Mouse (Mus musculus): ENCODE measurements around the gene Nelfcd. TPM values are rescaled to one million over a fixed set of nuclear protein-coding genes. Genes with fewer than 3 reads are reported as not detected.

The Nelfcd gene
- polyA plus RNA-seq (2015; fragmentation: Nextera tagmentation; extraction: Ambion mirVana), result 94.3 and 107 TPM in 2 replicates

GRCm38 (mm10) chr2:174415731-174416310, at the start of gene Nelfcd:
Nelfcd (plus strand) TSS chr2:174415804.
- peak within 1 kb of the TSS; percentile 80 for H3K9ac ChIP-seq
- H3K4me2 ChIP-seq, result peak within 1 kb of the TSS; percentile 86
- H3K27me3 ChIP-seq, result no peaks in the 10 kb centered on the region
- H3K4me1 ChIP-seq, result peaks cover 12% of the 10 kb centered on the region
- WGBS, result under 1% methylated on average over 40 of the region's 40 CpGs
- ATAC-seq (ENCODE audit: insufficient number of reproducible peaks, low FRiP score, low TSS enrichment, low read depth), result peak; percentile 85
- H3K36me3 ChIP-seq, result peaks cover 10% of the 10 kb centered on the region
- H3K4me3 ChIP-seq, result peak within 1 kb of the TSS; percentile 81
- no peak within 1 kb of the TSS for H3K27ac ChIP-seq
- no peaks in the 10 kb centered on the region for H3K9me3 ChIP-seq

- H3K27ac ChIP-seq, result no peak overlapping the region
- 76% methylated on average over 10 of the region's 10 CpGs for WGBS
Observed at GRCm38 (mm10) chr2:174366571-174366970, 49.0 kb upstream of the Nelfcd start.

GRCm38 (mm10) chr2:174381021-174381420, 34.6 kb upstream of the Nelfcd start:
- no peak overlapping the region for H3K4me2 ChIP-seq
- no peaks in the 10 kb centered on the region for H3K27me3 ChIP-seq
- no peaks in the 10 kb centered on the region for H3K36me3 ChIP-seq
- no peak overlapping the region for H3K27ac ChIP-seq
- H3K4me3 ChIP-seq, result no peak overlapping the region
- H3K4me1 ChIP-seq, result no peaks in the 10 kb centered on the region
- no peak for ATAC-seq (ENCODE audit: insufficient number of reproducible peaks, low FRiP score, low TSS enrichment, low read depth)
- WGBS, result 73% methylated on average over 9 of the region's 9 CpGs
- H3K9me3 ChIP-seq, result no peaks in the 10 kb centered on the region
- no peak overlapping the region for H3K9ac ChIP-seq

More at GRCm38 (mm10) chr2:174366571-174366970, 49.0 kb upstream of the Nelfcd start:
- Histone ChIP-seq H3K4me2 (no peak overlapping the region), H3K36me3 (no peaks in the 10 kb centered on the region), H3K4me1 (no peaks in the 10 kb centered on the region), H3K9me3 (no peaks in the 10 kb centered on the region), H3K27me3 (no peaks in the 10 kb centered on the region), H3K4me3 (no peak overlapping the region), H3K9ac (no peak overlapping the region)
- ATAC-seq (ENCODE audit: insufficient number of reproducible peaks, low FRiP score, low TSS enrichment, low read depth), result no peak

GRCm38 (mm10) chr2:174391936-174392335, 23.7 kb upstream of the Nelfcd start:
- Histone ChIP-seq H3K36me3 (no peaks in the 10 kb centered on the region), H3K9ac (no peak overlapping the region), H3K4me2 (no peak overlapping the region), H3K27me3 (no peaks in the 10 kb centered on the region), H3K27ac (no peak overlapping the region), H3K9me3 (no peaks in the 10 kb centered on the region), H3K4me1 (no peaks in the 10 kb centered on the region), H3K4me3 (no peak overlapping the region)
- no peak for ATAC-seq (ENCODE audit: insufficient number of reproducible peaks, low FRiP score, low TSS enrichment, low read depth)
- WGBS, result 88% methylated on average over 3 of the region's 3 CpGs

GRCm38 (mm10) chr2:174392554-174392953, 23.1 kb upstream of the Nelfcd start:
- Histone ChIP-seq H3K4me2 (no peak overlapping the region), H3K36me3 (no peaks in the 10 kb centered on the region), H3K9ac (no peak overlapping the region), H3K4me3 (no peak overlapping the region), H3K4me1 (no peaks in the 10 kb centered on the region), H3K27ac (no peak overlapping the region), H3K27me3 (no peaks in the 10 kb centered on the region), H3K9me3 (no peaks in the 10 kb centered on the region)
- ATAC-seq (ENCODE audit: insufficient number of reproducible peaks, low FRiP score, low TSS enrichment, low read depth), result no peak
- WGBS, result 60% methylated on average over 9 of the region's 9 CpGs

DNA sequence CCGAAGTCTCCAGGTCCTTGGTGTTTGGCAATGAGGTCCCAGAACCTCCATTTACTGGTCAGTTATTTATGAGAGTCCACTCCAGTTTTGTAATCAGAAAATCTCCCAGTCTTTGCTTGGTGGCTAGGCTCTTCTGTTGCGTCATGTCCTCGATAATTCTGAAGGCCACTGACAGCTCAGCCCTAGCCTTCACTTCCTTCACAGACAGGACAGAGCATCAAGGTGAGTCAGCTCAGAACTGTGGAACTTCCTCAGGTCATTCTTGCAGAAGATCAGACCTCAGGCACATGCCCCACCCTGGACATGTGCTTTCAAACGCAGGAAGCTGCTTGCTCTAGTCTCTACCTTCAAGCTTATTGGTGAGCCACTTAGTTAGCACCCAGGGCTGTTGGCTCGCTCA, 22.2 kb upstream of the Nelfcd start:
- 73% methylated on average over 5 of the region's 5 CpGs for WGBS
- no peak overlapping the region for H3K4me3 ChIP-seq
- no peaks in the 10 kb centered on the region for H3K27me3 ChIP-seq
- no peak for ATAC-seq (ENCODE audit: insufficient number of reproducible peaks, low FRiP score, low TSS enrichment, low read depth)
- H3K9ac ChIP-seq, result no peak overlapping the region
- H3K4me2 ChIP-seq, result no peak overlapping the region
- H3K36me3 ChIP-seq, result no peaks in the 10 kb centered on the region
- H3K9me3 ChIP-seq, result no peaks in the 10 kb centered on the region
- no peaks in the 10 kb centered on the region for H3K4me1 ChIP-seq
- no peak overlapping the region for H3K27ac ChIP-seq

GRCm38 (mm10) chr2:174396643-174397042, 19.0 kb upstream of the Nelfcd start:
- Histone ChIP-seq H3K4me3 (no peak overlapping the region), H3K9me3 (no peaks in the 10 kb centered on the region), H3K4me1 (no peaks in the 10 kb centered on the region), H3K27me3 (no peaks in the 10 kb centered on the region), H3K36me3 (no peaks in the 10 kb centered on the region), H3K9ac (no peak overlapping the region), H3K27ac (no peak overlapping the region), H3K4me2 (no peak overlapping the region)
- WGBS, result 65% methylated on average over 10 of the region's 10 CpGs
- no peak for ATAC-seq (ENCODE audit: insufficient number of reproducible peaks, low FRiP score, low TSS enrichment, low read depth)

DNA sequence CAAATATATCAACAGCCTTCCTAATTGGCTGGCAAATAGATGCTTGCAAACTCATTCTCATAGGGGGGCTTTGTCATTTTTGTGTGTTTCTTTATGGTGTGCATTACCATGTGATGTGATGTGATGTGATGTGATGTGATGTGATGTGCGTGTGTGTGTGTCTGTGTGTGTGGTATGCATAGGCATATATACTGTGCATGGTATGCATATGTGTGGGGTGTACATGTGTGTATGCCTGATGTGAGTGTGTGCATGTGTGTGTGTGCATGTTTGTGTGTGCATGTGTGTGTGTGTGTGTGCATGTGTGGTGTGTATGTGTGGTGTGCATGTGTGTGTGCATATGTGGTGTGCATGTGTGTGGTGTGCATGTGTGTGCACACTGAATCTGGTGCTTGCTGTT, 18.5 kb upstream of the Nelfcd start:
- Histone ChIP-seq H3K9me3 (no peaks in the 10 kb centered on the region), H3K4me1 (no peaks in the 10 kb centered on the region), H3K27ac (no peak overlapping the region), H3K36me3 (no peaks in the 10 kb centered on the region), H3K4me2 (no peak overlapping the region), H3K27me3 (no peaks in the 10 kb centered on the region), H3K9ac (no peak overlapping the region), H3K4me3 (no peak overlapping the region)
- peak; percentile 22; the same call in 1 of the 2 replicates for ATAC-seq (ENCODE audit: insufficient number of reproducible peaks, low FRiP score, low TSS enrichment, low read depth)
- WGBS, result 81% methylated on average over 1 of the region's 1 CpGs

GRCm38 (mm10) chr2:174397881-174398280, 17.7 kb upstream of the Nelfcd start:
- 86% methylated on average over 6 of the region's 6 CpGs for WGBS
- no peak overlapping the region for H3K4me2 ChIP-seq
- H3K4me3 ChIP-seq, result no peak overlapping the region
- no peak overlapping the region for H3K27ac ChIP-seq
- no peaks in the 10 kb centered on the region for H3K4me1 ChIP-seq
- no peaks in the 10 kb centered on the region for H3K9me3 ChIP-seq
- no peak overlapping the region for H3K9ac ChIP-seq
- ATAC-seq (ENCODE audit: insufficient number of reproducible peaks, low FRiP score, low TSS enrichment, low read depth), result no peak
- no peaks in the 10 kb centered on the region for H3K36me3 ChIP-seq
- H3K27me3 ChIP-seq, result no peaks in the 10 kb centered on the region

DNA sequence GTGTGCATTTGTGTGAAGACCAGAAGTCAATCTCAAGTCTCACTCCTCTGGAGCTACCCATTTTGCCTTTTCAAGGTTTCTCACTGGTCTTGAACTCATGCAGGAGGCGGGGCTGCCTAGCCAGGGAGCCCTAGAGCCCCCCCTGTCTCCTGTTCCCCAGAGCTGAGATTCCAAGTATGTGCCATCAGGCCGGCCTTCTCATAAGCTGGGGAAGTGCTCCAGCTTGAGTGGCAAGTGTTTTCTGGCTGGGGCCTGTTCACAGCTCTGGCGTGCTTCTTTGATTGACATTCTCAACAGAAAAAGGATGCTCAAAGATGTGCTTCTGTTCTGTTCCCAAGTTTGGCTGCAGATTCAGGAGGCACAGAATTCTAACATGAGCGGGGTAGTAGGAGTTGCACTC, 15.2 kb upstream of the Nelfcd start:
- ATAC-seq (ENCODE audit: insufficient number of reproducible peaks, low FRiP score, low TSS enrichment, low read depth), result no peak
- no peak overlapping the region for H3K4me2 ChIP-seq
- H3K4me3 ChIP-seq, result no peak overlapping the region
- H3K9me3 ChIP-seq, result no peaks in the 10 kb centered on the region
- no peak overlapping the region for H3K27ac ChIP-seq
- WGBS, result 77% methylated on average over 4 of the region's 4 CpGs
- no peaks in the 10 kb centered on the region for H3K4me1 ChIP-seq
- H3K27me3 ChIP-seq, result no peaks in the 10 kb centered on the region
- H3K9ac ChIP-seq, result no peak overlapping the region
- H3K36me3 ChIP-seq, result no peaks in the 10 kb centered on the region

DNA sequence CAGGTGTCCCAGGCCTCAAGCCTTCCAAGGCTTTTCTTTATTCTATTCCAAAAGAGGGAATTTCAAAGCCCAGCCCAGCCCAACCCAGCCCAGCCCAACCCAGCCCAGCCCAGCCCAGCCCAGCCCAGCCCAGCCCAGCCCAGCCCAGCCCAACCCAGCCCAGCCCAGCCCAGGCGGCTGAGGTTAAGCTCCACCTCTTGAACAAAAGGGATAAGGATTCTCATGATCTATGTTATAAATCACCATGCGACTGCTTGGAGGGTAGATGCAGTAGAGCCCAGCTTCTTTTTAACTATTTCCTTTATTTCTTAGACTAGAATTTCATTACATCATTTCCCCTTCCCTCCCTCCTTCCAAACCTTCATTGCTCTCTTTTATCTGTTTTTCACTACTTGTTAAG, 5.4 kb upstream of the Nelfcd start:
- ATAC-seq (ENCODE audit: insufficient number of reproducible peaks, low FRiP score, low TSS enrichment, low read depth), result no peak
- Histone ChIP-seq H3K27ac (no peak overlapping the region), H3K9ac (no peak overlapping the region), H3K4me2 (no peak overlapping the region), H3K36me3 (no peaks in the 10 kb centered on the region), H3K9me3 (no peaks in the 10 kb centered on the region), H3K4me3 (no peak overlapping the region), H3K4me1 (no peaks in the 10 kb centered on the region), H3K27me3 (no peaks in the 10 kb centered on the region)
- 49% methylated on average over 2 of the region's 2 CpGs for WGBS

DNA sequence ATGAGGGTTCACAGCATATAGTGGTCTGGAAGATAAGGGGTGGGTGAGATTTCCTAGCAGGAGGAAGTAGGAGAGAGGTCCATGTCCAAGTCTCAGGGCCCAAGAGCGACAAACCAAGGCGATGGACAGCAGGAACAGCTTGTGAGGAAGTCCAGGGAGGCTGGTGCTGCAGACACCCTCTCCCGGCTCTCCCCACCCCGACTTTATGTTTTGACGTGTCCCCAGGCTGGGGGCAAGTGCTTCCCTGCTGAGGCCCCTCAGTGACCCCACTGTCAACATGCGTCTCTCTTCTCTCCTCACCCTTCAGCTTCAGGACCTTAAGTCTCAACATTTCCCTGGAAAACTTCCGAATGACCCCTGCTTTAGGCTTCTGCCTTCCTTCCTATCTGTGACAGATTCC, 2.5 kb upstream of the Nelfcd start:
- H3K4me1 ChIP-seq, result peaks cover 12% of the 10 kb centered on the region
- no peaks in the 10 kb centered on the region for H3K9me3 ChIP-seq
- no peaks in the 10 kb centered on the region for H3K27me3 ChIP-seq
- no peak overlapping the region for H3K27ac ChIP-seq
- H3K36me3 ChIP-seq, result 0 out of 2 replicates have a peak, but pooled peaks cover 3% of the 10 kb centered on the region
- H3K4me2 ChIP-seq, result no peak overlapping the region
- H3K9ac ChIP-seq, result no peak overlapping the region
- WGBS, result 70% methylated on average over 7 of the region's 7 CpGs
- ATAC-seq (ENCODE audit: insufficient number of reproducible peaks, low FRiP score, low TSS enrichment, low read depth), result no peak
- H3K4me3 ChIP-seq, result no peak overlapping the region

All from limb, embryonic 15.5 days (tissue).